Mouse (Mus musculus): ENCODE measurements around the gene Gm4297.
"Not testable (repeated sequence)": the region's sequence is repeated elsewhere in the genome, so short reads cannot be mapped to it uniquely, and the experiment has no call there.

The Gm4297 gene

GRCm38 (mm10) chrX:24574795-24575194 is at the start of gene Gm4297:
Gm4297 (minus strand) TSS chrX:24574895.
- not testable (repeated sequence) for DNase-seq
